Mouse (Mus musculus): ENCODE results near the gene Mgea5.
A peak's percentile ranks its signal among the peaks of the same experiment; 100 is the strongest.

Gene Mgea5

DNA sequence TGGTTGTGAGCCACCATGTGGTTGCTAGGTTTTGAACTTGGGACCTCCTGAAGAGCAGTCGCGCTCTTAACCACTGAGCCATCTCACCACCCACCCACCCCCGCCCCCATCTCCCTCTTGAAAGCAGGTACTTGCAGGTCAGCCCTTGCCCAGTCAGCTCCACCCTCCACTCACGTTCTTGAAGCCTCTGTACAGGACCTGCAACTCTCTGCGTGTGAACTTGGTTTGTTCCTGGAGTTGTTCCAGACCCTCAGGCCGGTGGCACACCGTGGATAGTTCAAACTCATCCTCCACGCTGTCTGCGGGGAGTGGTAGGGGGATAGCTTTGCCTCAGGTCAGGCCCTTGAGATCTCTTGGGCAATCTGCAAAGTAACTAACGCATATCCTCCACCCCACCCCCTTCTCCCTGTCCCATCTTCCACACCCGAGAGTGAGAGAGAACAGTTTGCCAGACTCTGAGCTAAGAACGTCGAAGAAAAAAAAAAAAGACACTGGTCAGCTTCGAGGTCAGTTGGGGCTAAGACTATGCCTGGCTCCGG is 11.8 kb upstream of the Mgea5 start:
- peak; percentile 30 to 54 for DNase-seq

DNA sequence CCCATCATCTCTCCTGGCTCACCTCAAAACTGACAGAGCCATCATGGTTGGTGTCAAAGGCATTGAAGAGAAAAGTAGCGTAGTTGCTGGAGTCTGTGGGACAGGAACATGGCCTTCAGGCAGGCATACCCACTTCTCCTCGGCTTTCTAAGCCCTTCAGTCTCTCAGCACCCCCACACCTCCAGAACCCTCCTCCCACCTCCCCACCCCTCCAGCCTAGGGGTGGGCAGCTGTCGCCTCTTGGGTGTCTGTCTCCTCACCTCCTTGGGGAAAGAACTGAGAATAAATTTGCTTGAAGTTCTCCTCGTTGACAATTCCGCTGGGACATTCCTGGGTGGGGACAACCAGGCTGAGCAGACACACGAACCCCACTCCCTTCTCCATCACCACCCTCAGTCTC is 11.1 kb upstream of the Mgea5 start:
- DNase-seq = no peak

DNA sequence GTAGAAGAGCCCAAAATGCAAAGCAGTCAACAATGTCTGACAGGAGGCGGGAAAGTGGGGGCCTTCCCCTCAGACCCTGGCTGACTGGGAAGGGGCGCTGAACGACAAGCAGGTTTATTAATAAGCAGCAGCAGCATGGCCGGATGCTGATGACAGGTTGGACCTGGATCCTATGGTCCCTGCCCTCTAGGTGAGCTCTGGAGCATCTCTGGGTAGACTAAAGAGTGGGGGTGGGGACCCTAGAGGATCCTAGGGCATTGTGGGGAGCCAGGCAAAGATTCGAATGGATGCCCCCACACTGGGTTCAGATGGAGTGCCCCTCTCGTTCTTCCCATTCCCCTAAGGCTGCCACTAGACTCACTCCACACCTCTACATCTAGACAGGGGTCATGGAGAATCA is 8.8 kb upstream of the Mgea5 start:
- no peak for DNase-seq

DNA sequence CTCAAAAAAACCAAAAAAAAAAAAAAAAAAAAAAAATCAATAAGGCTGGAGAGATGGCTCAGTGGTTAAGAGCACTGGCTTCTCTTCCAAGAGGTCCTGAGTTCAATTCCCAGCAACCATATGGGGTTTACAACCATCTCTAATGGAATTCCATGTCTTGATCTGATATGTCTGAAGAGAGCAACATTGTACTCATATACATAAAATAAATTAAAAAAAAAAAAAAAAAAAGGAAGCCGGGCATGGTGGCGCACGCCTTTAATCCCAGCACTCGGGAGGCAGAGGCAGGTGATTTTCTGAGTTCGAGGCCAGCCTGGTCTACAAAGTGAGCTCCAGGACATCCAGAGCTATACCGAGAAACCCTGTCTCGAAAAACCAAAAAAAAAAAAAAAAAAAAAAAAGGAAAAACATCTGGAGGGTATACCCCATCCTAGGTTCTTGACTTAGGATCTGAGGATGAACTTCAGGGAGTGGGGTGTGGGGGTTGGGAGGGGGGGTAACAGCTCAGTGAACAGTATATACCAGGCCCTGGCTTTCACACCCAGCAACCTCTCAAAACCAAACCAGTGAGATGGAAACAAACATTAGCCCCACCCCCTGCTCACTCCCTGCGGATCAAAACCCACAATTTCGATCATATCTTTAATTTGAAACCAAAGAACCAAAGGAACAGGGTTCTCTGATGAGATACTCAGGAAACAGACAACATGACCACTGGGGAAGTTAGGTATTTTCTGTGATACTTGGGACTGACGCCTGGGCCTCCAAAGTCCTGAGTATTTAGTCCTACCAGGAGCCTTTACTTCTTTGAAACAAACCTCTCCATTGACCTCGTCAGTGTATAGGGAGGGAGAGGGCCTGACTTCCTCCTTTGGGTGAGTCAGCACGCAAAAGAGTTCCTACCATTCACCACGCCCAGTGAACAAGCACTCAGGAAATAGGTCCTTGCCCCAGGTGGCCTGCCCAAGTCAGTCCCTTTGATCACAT is 6.5 kb upstream of the Mgea5 start:
- peak; percentile 50 to 63 for DNase-seq

DNA sequence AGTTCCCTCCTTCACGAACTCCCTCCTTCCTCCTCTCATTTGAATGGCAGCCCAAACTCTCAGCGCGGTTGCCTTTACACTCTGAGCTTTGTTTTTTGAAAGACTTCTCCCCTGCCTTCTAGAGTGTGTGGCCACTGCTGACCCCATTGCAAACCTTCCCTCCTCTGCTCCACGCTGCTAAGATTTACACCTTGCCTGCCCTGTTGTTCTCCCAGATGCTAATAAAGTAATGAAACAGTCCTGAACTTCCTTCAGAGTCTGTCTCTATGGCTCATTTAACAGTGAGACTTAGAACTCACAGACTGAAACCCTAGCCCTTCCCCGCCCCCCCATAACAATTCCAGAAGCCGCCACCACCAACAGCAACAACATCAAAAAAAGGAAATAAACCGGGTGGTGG is 5.7 kb upstream of the Mgea5 start:
- DNase-seq = no peak

DNA sequence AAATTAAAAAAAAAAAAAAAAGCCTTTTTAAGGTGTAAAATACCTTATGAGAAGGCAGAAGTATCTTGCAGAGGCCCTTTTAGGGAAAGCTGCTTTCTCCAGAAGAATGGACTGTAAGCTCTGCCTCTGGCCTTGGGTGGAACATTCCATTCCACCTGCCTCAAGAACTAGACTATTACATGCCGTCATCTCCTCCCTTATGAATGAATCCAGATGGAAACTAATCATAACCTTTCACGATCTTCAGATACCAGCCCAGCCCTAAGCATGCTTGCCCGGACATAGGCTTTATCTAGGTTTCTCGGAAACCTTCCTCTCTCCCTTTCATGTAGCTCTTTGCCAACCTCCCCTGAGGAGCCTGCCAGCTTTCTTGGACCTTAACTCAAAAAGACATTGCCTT is 4.7 kb upstream of the Mgea5 start:
- no peak for DNase-seq

DNA sequence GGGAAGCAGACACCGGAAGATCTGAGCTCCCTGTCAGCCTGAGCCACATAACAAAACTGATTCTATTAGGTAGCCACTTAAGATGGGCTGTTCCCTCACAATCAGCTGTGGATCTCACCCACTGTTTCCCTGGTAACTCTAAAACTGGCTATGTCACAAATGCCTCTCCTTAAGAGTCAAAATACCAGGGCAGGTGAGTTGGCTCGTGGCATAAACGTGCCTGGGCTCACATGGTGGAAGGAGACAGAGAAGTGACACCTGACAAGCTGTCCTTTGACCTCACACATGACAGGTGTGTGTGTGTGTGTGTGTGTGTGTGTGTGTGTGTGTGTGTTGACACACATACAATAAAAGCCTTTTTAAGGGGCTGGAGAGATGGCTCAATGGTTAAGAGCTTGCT is 3.8 kb upstream of the Mgea5 start:
- DNase-seq = no peak

DNA sequence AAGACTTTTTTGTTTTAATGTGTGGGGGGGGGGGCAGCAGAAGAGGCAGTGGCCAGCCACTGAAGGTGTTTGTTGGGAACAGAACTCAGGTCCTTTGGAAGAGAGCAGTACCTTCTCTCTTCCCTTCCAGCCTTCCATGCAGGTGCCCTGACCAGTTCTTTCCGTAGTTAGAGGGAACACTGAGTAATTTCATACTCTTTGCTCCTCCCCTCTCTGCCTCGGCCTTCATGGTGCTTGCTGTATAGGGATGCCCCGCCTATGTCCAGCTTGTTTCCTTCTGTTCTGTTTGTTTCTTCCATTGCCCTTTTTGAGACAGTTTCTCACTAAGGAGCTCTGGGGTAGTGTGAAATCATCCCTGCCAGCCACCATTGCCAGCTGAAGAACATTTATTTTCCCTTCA is 1.8 kb upstream of the Mgea5 start:
- DNase-seq = no peak

DNA sequence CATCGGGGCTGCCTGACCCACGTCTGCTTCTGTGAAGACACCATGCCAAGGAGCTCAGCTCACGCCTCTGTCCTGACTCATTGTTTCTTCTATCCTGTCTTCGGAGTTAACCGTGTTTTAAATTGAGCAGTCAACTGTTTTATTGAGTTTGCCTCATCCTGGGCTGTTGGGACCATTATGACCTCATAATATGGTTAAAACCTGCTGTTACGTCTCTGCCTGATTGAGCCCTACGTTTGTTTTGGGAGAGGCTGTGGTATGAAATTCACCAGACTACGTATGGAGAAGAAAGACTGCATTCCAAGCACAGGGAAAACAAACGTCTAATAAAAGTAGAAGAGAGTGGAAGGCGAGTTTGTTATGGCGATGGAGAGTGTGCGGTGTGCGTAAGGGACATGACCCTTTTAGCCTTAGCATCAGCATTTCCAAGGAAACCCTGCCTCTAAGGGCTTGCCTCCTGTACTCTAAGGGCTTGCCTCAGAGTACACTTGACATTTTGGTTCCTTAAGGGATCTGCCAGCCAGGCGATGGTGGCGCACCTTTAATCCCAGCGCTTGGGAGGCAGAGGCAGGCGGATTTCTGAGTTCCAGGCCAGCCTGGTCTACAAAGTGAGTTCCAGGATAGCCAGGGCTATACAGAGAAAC is 418 bp upstream of the Mgea5 start:
- no peak for DNase-seq

DNA sequence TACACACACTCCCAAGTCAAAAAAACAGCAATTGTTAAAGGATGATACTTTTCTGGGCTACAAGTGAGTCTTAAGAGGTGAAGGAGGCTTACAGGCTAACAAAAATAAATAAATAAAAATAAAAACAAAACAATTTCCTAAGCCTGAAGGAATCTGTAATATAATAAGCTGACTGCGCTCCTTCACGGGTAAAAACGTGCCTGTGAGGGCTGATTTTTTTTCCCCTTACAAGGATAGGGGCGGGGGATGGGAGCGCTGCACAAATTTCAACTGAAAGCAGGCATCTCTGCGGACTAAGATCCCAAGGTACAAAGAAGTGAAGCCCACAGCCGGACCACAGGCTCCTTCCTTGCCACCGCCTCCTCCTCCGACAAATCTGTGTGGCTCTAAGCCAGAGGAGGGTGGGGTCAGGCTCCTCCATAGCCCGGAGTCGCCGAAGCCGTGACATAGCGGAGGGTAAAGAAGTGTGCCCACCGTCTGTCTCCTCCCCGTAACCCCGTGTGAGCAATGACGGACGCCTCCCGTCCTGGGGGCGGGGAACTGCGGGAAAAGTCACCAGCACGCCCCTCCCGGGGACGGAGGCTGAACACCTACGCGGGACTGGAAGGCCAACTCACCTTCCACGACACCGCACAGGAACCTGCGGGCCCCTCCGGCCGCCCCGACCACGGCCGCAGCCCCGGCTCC is 1.2 kb downstream of the Mgea5 start:
- peak; percentile 84 to 86 for DNase-seq

DNA sequence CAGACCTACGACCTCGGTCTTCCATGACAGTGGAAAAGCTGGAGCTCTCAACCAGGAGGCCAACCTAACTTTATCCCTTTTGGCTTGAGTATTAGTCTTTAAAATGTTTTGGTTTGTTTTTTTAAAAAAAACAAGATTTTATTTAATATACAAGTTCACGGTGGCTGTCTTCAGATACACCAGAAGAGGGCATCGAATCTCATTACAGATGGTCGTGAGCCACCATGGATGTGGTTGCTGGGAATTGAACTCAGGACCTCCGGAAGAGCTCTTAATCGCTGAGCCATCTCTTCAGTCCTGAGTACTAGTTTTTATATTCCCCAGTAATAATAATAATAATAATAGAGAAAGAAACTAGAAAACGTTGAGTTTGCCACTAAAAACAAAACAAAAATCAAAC is 2.0 kb downstream of the Mgea5 start:
- DNase-seq = no peak

DNA sequence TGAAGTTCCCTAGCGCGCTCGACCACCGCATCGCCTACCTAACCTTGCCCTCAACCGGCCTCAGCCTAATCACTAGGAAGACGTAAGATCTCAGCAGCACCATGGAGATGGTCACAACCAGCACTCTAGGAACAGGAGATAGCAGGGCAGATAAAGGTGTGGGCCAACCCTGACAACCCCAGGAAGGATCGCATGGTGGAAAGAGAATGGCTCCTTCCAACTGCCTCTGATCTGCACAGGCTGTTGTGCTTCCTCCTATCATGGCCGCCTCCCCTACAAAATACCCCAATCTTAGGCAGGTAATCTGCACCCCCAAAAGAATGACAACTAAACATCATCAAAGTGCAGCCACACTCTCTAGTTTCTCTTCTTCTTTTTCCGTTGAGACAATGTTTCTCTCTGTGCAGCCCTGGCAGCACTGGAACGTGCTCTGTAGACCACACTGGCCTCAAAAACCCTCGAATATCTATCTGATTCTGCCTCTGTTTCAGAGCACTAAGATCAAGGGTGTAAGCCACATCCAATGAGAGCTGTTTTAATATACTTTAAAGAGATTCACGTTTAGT is 3.2 kb downstream of the Mgea5 start:
- no peak for DNase-seq

DNA sequence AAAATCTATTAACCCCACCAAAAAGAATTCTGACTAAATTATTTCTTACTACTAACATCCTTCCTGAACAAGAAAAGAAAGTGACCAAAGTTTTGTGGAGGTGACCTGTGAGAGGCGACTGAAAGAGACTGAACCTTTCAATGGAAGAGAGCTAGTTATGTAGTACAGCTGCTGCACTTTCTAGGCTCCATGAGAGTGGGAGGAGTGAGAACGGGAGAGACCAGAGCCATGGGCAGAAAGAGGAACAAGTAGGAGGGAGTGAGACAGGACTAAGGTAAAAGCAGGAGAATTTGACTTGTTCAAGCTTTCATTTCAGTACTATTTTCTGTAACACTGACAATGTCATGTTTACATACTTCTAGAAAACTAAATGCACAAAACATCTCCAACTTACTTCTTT is 8.2 kb downstream of the Mgea5 start:
- DNase-seq = no peak

DNA sequence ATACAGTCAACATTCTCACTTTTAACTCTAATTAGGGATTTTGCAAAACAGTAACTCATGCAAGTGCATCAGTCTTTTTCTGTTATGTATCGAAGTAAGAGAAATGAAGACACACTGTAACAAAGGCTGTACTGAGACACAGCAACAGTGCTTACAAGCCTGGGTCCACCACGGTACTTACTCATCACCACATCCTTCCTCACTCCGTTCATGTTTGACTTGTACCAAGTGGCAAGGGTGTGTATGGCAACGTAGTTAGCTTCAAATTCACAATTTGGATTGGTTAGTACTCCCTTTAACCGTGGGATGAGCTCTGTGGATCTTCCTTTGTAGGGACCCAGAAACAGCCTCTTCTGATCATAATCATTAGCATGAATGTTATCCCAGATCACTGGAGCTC is 12.1 kb downstream of the Mgea5 start:
- DNase-seq = no peak

DNA sequence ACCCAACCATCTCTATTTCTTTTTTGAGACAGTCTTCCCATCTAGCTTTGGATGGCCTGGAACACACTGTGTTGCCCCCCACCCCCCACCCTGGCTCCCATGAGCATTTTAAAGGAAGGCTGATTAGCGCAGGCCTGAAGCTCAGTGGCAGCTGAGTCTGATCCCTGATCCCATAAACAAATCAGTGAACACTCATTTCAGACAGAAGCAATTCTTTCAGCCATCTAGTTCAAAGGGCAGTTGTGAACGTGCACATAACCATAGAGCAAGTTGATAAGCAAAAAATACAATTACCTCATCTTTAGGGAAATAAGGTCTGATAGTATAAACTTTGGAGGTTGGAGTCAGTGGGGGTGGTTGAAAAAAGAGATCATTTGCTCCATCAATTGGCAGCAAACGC is 22.8 kb downstream of the Mgea5 start:
- no peak for DNase-seq

DNA sequence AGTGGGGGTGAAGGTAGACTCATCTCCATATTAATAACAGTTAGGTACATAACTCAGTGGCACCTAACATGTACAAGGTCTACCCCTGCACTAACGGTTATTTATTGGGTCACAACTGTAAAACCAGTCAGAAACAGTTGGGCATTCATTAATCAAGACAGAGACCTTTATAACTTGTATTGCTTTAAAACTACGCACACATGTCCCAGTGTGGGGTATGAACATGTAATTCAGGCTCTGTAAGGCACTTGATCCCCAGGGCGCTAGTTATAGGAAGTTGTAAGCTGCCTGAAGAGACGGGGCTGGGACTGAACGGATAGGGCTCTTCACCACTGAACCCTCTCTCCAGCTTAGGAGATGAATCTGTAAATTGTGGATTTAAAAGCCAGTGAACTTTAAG is 25.0 kb downstream of the Mgea5 start:
- DNase-seq = no peak

DNA sequence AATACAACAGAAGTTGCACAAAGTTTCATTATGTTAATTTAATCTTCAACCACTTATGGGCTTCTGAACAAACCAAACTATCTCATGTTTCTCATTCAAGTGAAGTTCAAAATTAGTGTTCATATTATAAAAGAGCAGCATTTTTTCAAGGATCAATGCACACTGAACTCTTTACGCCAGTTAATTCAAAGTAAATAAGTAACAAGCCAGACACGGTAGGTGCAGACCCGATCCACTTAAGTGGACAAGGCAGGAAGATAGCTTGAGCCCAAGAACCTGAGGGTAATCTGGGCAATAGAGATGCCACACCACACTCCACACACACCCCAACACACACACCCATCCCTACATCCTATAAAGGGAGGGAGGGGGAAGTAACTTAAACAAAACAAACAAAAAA is 30.1 kb downstream of the Mgea5 start:
- DNase-seq = no peak

DNA sequence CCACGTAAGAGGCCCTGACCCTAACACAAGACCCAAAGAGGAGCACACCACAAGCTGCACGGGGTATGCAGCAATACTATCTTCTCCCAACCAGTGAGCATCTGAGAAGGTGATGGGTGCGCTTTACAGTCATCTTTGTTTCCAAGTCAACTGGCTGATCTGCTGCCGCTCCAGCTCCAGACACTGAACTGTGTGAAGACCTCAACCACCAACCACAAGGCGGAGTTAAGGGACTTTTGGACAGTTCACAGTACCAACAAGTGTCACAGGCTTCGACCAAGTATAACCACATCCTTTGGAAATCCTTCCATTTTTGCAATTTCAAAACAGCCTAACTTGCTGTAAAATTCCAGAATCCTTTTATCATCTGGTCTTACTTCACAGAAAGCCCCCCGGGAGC is 31.8 kb downstream of the Mgea5 start:
- DNase-seq = no peak

DNA sequence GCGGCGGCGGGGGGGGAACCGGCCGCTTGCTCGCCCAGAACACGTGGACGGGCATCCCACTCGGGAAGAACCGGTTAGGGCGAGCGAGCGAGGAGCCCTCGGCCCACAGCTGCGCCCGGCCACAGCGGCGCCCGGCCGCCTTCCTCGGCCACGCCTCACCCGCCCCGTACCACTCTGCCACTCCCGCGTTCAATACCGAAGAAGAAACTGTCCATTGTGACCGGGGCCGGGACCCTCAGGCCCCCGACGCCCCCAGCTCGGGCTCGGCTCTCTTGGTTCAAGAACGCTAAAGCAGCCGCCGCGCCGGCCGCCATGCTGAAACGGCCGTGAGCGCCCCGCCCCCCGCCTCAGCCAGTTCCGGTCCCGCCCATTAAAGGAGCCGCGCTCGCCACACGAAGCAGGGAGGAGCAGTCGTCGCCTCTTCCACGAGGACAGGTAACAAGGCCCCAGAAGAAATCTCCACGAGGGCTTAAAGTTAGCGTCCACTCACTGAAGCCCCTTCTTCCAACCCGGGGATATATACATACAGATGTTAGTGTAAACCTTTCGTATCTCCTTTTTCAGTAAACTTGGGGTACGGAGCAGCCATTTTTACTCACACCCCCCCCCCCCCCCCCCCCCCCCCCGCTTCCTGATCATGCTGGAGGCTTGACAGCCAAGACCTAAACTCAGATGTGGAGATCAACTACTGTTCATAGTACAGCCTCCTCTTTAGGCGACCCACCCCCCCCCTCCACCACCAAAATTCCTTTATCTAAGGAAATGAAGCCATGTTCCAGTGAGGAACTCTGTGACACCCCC is 34.2 kb downstream of the Mgea5 start, which contains the start of gene Npm3:
Gene Npm3 (minus strand): TSS at position 349 of the 801 bp plus-strand sequence.
- peak; percentile 86 to 90 for DNase-seq

DNA sequence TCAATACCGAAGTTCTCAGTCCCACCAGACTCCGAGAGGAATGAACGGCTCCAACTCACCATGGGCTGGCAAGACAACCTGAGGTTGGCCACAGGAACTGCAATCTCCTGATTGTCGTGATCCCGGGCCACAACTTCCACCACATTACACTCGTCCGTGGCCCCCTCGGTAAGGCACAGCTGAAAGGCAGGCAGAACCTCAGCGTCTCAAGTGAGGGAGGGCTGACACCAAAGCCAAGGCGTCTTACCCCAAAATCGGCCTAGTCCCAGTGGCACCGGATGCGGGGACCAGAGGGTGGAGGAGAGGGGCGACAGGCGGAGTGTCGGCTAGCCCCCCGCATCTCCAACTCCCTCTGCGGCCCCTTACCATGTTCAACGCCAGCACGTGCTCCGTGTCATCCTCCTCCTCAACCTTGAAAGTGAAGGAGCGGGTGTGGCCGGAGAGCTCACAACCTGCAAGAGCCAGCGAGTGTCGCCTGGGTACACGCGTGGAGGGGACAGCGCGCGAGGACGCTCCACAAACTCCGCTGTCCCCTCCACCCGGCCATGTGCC is 34.9 kb downstream of the Mgea5 start:
- DNase-seq = no peak

DNA sequence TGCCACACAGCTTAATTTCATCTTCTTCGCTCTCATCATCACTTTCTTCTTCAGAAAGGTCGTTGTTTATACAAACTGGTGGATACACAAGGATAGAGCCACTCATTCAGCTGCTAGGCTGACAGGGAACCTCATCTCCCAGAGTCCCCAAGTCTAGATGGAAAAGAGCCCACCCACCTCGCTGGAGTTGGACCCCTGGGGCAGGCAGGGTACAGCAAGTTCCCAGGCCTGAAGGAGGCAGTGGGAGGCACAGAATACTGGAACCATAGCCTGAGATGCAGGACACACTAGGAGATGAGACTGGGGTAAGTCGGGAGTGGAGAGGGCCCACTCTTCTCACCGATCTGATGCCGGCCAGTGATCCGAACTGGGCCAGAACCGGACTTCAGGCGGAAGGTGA is 35.4 kb downstream of the Mgea5 start:
- DNase-seq = no peak

Data from lung, postnatal 4 days (tissue).